Mouse (Mus musculus) ES-E14 (cell line): ENCODE results near the gene Ccnb1ip1.

Experiments used
- HCFC1 ChIP-seq: IDR thresholded peaks from 2 replicates; pipeline ENCODE4 v1.6.1; 2012; ENCODE audit warnings: low read length, inconsistent platforms, borderline replicate concordance; ENCODE audit not compliant: insufficient read depth
- ZNF384 ChIP-seq: IDR thresholded peaks from 2 replicates; pipeline ENCODE4 v1.6.1; 2012; ENCODE audit warnings: low read depth, low read length, inconsistent platforms

DNA sequence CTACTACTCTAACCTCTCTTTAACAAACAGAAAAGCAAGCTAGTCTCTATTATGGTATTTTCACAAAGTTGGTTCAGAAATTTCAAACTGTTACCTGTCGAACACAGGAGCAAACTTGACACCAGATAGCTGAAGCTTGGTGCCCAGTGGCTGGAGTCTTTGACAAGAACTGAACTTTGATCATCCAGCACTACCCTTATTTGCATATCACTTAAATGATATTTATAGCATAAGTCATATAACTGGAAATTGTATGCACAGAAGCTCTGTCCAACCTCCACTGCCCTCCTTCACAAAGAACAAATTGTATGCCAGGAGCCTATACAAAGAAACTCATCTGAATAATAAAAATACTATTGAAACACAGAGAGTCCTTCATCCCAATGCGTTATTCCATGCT, 65.9 kb downstream of the Ccnb1ip1 start:
- no peak for TF ChIP-seq HCFC1
- TF ChIP-seq ZNF384, result no peak
